Mouse (Mus musculus) hindbrain, embryonic 16.5 days (tissue): ENCODE measurements around the gene Cd247. TPM values are rescaled to one million over a fixed set of nuclear protein-coding genes. Genes with fewer than 3 reads are reported as not detected.
A peak's percentile ranks its signal among the peaks of the same experiment; 100 is the strongest.

Experiments used
- ATAC-seq: fragments of 200-750 bp; cut with Nextera tagmentation; 2 replicates; pipeline ENCODE4 v1.8.0; 2017; ENCODE audit warnings: moderate TSS enrichment, moderate library complexity
- H3K27ac ChIP-seq: fragments of 300-500 bp; sonication (generic); 2 replicates; pipeline ENCODE4 v1.5.1; 2014; ENCODE audit warnings: low read depth, mild to moderate bottlenecking, control low read depth, low read length, moderate library complexity
- H3K27me3 ChIP-seq: fragments of 300-500 bp; sonication (generic); replicated peaks from 2 replicates; pipeline ENCODE4 v1.6.1; 2014; ENCODE audit warnings: low read length; ENCODE audit not compliant: control insufficient read depth, insufficient read depth
- H3K36me3 ChIP-seq: fragments of 300-500 bp; sonication (generic); 2 replicates; pipeline ENCODE4 v1.6.1; 2014; ENCODE audit warnings: mild to moderate bottlenecking, low read length, moderate library complexity, mixed read lengths; ENCODE audit not compliant: control insufficient read depth, insufficient read depth
- H3K4me1 ChIP-seq: fragments of 300-500 bp; sonication (generic); 2 replicates; pipeline ENCODE4 v1.6.1; 2014; ENCODE audit warnings: low read depth, low read length; ENCODE audit not compliant: control insufficient read depth, insufficient read depth
- H3K4me2 ChIP-seq: fragments of 300-500 bp; sonication (generic); 2 replicates; pipeline ENCODE4 v1.6.1; 2014; ENCODE audit warnings: mild to moderate bottlenecking, low read length, control low read depth, moderate library complexity
- H3K4me3 ChIP-seq: fragments of 300-500 bp; sonication (generic); 2 replicates; pipeline ENCODE4 v1.5.1; 2014; ENCODE audit warnings: mild to moderate bottlenecking, low read length, control low read depth, moderate library complexity
- H3K9ac ChIP-seq: fragments of 300-500 bp; sonication (generic); 2 replicates; pipeline ENCODE4 v1.6.1; 2014; ENCODE audit warnings: low read depth, mild to moderate bottlenecking, control low read depth, low read length, moderate library complexity
- H3K9me3 ChIP-seq: fragments of 300-500 bp; sonication (generic); 2 replicates; pipeline ENCODE4 v1.6.1; 2014; ENCODE audit warnings: mild to moderate bottlenecking, low read length, moderate library complexity; ENCODE audit not compliant: control insufficient read depth
- WGBS: fragments of 180-500 bp; shearing (Covaris S2); extraction: QIAGEN DNeasy Blood & Tissue Kit; methylation state at CpG from one replicate; pipeline ENCODE4 v1.1.7; 2014; 5-methylcytosine and 5-hydroxymethylcytosine counted together
- polyA plus RNA-seq: library from polyadenylated mRNA; unstranded; fragments of >200 nt; fragmentation: Nextera tagmentation; extraction: Ambion mirVana; gene quantifications from 2 replicates; pipeline ENCODE4 v1.2.1, GENCODE M21; 2015

The Cd247 gene
- polyA plus RNA-seq, 1 experiment from 2014 or later, result 0.46 TPM

- H3K9ac ChIP-seq, result no peak overlapping the region
- no peaks in the 10 kb centered on the region; the same call in 1 of the 2 replicates for H3K27me3 ChIP-seq
- no peak overlapping the region for H3K4me2 ChIP-seq
- H3K4me3 ChIP-seq, result no peak overlapping the region
- no peaks in the 10 kb centered on the region for H3K36me3 ChIP-seq
- no peak for ATAC-seq
- H3K9me3 ChIP-seq, result no peaks in the 10 kb centered on the region
- no peak overlapping the region for H3K27ac ChIP-seq
- H3K4me1 ChIP-seq, result peaks cover 2% of the 10 kb centered on the region
- WGBS, result 91% methylated on average over 5 of the region's 5 CpGs
Measured at GRCm38 (mm10) chr1:165828173-165828572, 39.7 kb downstream of the Cd247 start.

DNA sequence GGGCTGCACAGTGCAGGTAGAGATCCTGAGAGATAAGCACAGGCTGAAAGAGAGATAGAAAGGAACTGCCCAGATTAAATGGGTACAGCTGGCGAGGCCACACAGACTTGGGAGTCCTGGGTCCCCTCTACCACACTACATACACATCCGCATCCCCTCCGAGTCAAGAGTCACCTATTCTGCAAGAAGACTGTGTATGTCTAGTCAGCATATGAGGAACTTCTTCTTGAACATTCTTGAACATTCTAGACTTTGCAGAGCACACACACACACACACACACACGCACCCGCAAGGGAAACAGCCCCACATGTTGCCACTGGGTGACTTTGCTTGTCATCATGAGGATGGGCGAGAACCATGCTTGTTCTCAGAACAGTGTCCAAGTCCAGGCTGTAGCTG, 40.1 kb downstream of the Cd247 start:
- Histone ChIP-seq H3K27ac (no peak overlapping the region), H3K9ac (no peak overlapping the region), H3K27me3 (no peaks in the 10 kb centered on the region; the same call in 1 of the 2 replicates), H3K4me2 (no peak overlapping the region), H3K36me3 (no peaks in the 10 kb centered on the region), H3K4me3 (no peak overlapping the region), H3K4me1 (peaks cover 3% of the 10 kb centered on the region), H3K9me3 (no peaks in the 10 kb centered on the region)
- 92% methylated on average over 6 of the region's 6 CpGs for WGBS
- no peak for ATAC-seq

DNA sequence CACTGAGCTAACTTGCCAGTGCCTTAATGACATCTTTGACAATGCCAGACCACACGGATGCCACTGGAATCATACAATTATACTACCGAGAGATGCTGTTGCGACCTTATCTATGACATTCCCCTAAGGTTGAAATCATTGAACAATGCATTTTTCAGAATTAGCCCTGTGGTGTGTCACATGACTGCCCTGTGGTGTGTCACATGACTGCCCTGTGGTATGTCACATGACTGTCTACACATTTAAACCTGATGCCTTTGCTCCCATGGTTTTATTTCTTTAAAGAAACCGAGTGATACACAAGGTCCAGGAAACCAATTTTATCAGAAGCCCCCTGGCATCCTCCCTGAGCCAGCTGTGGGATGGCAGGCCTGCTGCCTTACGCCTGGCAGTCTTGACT, 41.4 kb downstream of the Cd247 start:
- Histone ChIP-seq H3K27ac (no peak overlapping the region), H3K9me3 (no peaks in the 10 kb centered on the region), H3K27me3 (no peaks in the 10 kb centered on the region), H3K4me1 (peaks cover 11% of the 10 kb centered on the region), H3K36me3 (no peaks in the 10 kb centered on the region), H3K9ac (no peak overlapping the region), H3K4me3 (no peak overlapping the region), H3K4me2 (no peak overlapping the region)
- WGBS, result 88% methylated on average over 5 of the region's 5 CpGs
- ATAC-seq, result no peak

DNA sequence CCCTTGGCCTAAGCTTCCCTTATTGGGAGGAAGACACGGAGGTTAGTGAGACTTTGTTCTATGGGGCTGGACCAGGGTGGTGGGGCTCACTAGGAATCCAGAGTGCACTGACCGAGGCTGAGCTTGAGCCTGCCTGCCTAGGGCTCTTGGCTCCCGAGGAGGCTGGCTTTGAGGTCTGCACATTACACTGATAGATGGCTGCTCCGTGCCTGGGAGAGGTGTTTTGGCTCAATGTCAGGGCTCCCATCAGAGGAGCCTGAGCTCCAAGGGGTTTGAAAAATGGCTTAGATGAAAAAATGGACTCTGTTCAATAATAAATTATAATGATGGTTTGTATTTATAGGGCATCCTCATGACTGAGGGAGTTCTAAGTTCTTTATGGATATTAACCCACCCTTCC, 44.8 kb downstream of the Cd247 start:
- 24% methylated on average over 4 of the region's 4 CpGs for WGBS
- H3K36me3 ChIP-seq, result no peaks in the 10 kb centered on the region
- no peak overlapping the region for H3K27ac ChIP-seq
- H3K4me2 ChIP-seq, result no peak overlapping the region
- H3K4me3 ChIP-seq, result no peak overlapping the region
- peak; percentile 21; the same call in 1 of the 2 replicates for ATAC-seq
- peaks cover 31% of the 10 kb centered on the region for H3K4me1 ChIP-seq
- H3K9me3 ChIP-seq, result no peaks in the 10 kb centered on the region
- H3K9ac ChIP-seq, result no peak overlapping the region
- no peaks in the 10 kb centered on the region for H3K27me3 ChIP-seq

GRCm38 (mm10) chr1:165833910-165834632, 45.6 kb downstream of the Cd247 start:
- Histone ChIP-seq H3K27me3 (no peaks in the 10 kb centered on the region), H3K27ac (peak overlapping the region; percentile 40; the same call in 1 of the 2 replicates), H3K9ac (no peak overlapping the region), H3K4me2 (peak overlapping the region; percentile 56), H3K36me3 (no peaks in the 10 kb centered on the region), H3K4me3 (peak overlapping the region; percentile 30), H3K4me1 (peaks cover 31% of the 10 kb centered on the region), H3K9me3 (no peaks in the 10 kb centered on the region)
- 12% methylated on average over 17 of the region's 17 CpGs for WGBS
- peak; percentile 79 for ATAC-seq

DNA sequence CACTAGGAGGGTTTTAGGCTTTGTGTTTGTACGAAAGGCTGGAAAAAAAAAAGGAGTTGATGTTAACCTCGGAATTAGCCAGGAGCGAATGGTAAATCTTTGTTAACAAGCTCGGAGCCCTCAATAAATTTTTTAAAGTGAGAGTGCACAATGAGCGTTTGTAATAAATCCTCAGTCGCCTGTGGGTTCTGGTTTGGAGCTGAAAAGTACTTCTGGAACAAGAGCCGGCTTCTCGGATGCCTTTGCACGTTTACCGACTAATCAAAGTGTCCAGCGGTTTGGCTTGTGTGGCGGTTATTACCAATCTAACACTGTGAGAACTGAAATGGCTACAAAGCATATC, 46.1 kb downstream of the Cd247 start:
- peaks cover 31% of the 10 kb centered on the region for H3K4me1 ChIP-seq

DNA sequence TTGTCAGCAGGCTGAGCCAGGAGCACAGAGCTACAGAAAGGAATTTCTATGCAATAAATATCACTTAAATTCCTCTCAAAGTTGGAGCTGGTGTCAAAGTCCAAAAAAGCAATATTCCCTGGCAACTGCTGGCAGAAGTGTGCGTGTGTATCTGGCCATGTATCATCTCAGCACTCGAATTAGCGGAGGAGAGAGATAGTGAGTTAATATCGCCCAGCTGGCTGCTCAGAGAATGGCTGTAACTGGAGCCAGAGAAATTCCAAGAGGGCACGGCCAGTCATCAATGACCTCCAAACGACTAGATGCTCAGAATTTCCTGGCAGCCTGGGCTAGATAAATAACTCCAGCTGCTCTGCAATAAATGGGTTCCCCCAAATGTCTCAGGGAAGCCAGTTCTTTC, 48.0 kb downstream of the Cd247 start:
- H3K4me2 ChIP-seq, result no peak overlapping the region
- no peaks in the 10 kb centered on the region for H3K9me3 ChIP-seq
- no peaks in the 10 kb centered on the region for H3K36me3 ChIP-seq
- H3K9ac ChIP-seq, result no peak overlapping the region
- H3K4me3 ChIP-seq, result no peak overlapping the region
- 22% methylated on average over 6 of the region's 6 CpGs for WGBS
- H3K4me1 ChIP-seq, result peaks cover 39% of the 10 kb centered on the region
- ATAC-seq, result peak; percentile 43; the same call in 1 of the 2 replicates
- H3K27me3 ChIP-seq, result peaks cover 4% of the 10 kb centered on the region
- no peak overlapping the region for H3K27ac ChIP-seq

More for the DNA sequence above, 46.1 kb downstream of the Cd247 start:
- 13% methylated on average over 12 of the region's 12 CpGs for WGBS
- Histone ChIP-seq H3K4me3 (peak overlapping the region; percentile 30), H3K36me3 (no peaks in the 10 kb centered on the region), H3K9me3 (no peaks in the 10 kb centered on the region), H3K27me3 (0 out of 2 replicates have a peak, but pooled peaks cover 3% of the 10 kb centered on the region), H3K27ac (no peak overlapping the region), H3K9ac (no peak overlapping the region), H3K4me2 (peak overlapping the region; percentile 56)
- no peak for ATAC-seq

DNA sequence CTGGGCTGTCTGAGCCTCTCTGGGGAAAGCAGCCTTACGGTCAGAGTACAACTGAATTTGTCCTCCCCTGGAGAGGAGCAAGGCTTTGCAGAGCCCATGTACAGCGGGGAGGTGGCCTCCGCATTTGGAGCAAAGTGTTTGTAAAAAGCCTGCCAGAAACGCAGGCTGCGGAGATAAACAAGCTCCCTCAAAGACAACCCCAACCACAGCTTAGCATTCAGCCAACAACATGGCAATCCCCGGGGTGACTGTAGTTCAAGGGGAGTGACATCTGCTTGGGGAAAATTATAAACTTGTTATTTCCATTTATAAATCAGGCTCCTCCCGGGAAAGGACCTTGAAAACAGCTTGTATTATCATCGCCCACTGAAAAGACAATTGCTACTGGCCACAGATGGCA, 49.1 kb downstream of the Cd247 start:
- 22% methylated on average over 8 of the region's 8 CpGs for WGBS
- no peaks in the 10 kb centered on the region for H3K9me3 ChIP-seq
- no peak for ATAC-seq
- H3K4me2 ChIP-seq, result no peak overlapping the region
- H3K4me1 ChIP-seq, result peaks cover 39% of the 10 kb centered on the region
- H3K36me3 ChIP-seq, result no peaks in the 10 kb centered on the region
- H3K4me3 ChIP-seq, result no peak overlapping the region
- peaks cover 4% of the 10 kb centered on the region for H3K27me3 ChIP-seq
- H3K9ac ChIP-seq, result no peak overlapping the region
- H3K27ac ChIP-seq, result peak overlapping the region; percentile 19

- H3K27ac ChIP-seq, result no peak overlapping the region
- WGBS, result 75% methylated on average over 4 of the region's 4 CpGs
- no peak overlapping the region for H3K4me2 ChIP-seq
- H3K9me3 ChIP-seq, result no peaks in the 10 kb centered on the region
- peaks cover 32% of the 10 kb centered on the region for H3K4me1 ChIP-seq
- no peak overlapping the region for H3K4me3 ChIP-seq
- H3K9ac ChIP-seq, result no peak overlapping the region
- H3K27me3 ChIP-seq, result peaks cover 7% of the 10 kb centered on the region
- ATAC-seq, result peak; percentile 35; the same call in 1 of the 2 replicates
- no peaks in the 10 kb centered on the region for H3K36me3 ChIP-seq
Measured at GRCm38 (mm10) chr1:165839201-165839600, 50.7 kb downstream of the Cd247 start.
